In genomic region chr17:25953161-25953560, GRCm38 (mm10) we compare ENCODE assay signal across 24 mouse cellular contexts. TPM values are rescaled to one million over a fixed set of nuclear protein-coding genes. Genes with fewer than 3 reads are reported as not detected.
DNase-seq lines count a peak whose midpoint lies in the region; ATAC-seq and TF ChIP-seq lines count a peak whose summit lies in the region.
"Had no signal": no experiment of that assay in that cellular context is flagged by ENCODE, and none has a peak within 500 bp of the region (broad histone marks: within the 10 kb centered on the region; RNA-seq: fewer than 3 reads in every experiment).

No protein-coding gene starts in this region.

- TF ChIP-seq CTCF in cerebellum, adult 2 months (IDR thresholded peaks at IDR 0.05; ENCODE audit: borderline replicate concordance, insufficient read depth, low read depth, low read length) = no peak

- H3K4me2 ChIP-seq in kidney, embryonic 15.5 days = peak overlapping the region; percentile 90
- H3K4me2 ChIP-seq: hindbrain, embryonic 15.5 days; limb, embryonic 13.5 days; liver, embryonic 12.5 days; midbrain, embryonic 11.5 days had no signal

- peaks cover 6% of the 10 kb centered on the region; the same call in 1 of the 2 replicates for H3K36me3 ChIP-seq in kidney, embryonic 15.5 days
- H3K36me3 ChIP-seq: hindbrain, embryonic 15.5 days had no signal

- ATAC-seq in kidney, embryonic 15.5 days (replicated peaks; ENCODE audit: low FRiP score) = no peak
- ATAC-seq: forebrain, embryonic 16.5 days; intestine, embryonic 16.5 days; liver, embryonic 12.5 days had no signal

- H3K9ac ChIP-seq in kidney, embryonic 15.5 days = no peak overlapping the region
- H3K9ac ChIP-seq: hindbrain, embryonic 15.5 days; limb, embryonic 13.5 days; liver, embryonic 12.5 days had no signal

- 82% methylated on average over 5 of the region's 5 CpGs for WGBS in kidney, embryonic 15.5 days
- WGBS in cerebellum, adult 2 months = 21% methylated on average over 5 of the region's 5 CpGs

- H3K27ac ChIP-seq in kidney, embryonic 15.5 days = no peak overlapping the region
- H3K27ac ChIP-seq in cerebellum, adult 2 months (ENCODE audit: insufficient read depth, low read length) = peak overlapping the region; percentile 52
- H3K27ac ChIP-seq: forebrain, embryonic 10.5 days; heart, embryonic 10.5 days; hindbrain, embryonic 15.5 days; limb, embryonic 13.5 days; liver, embryonic 12.5 days had no signal

- TF ChIP-seq POLR2A in cerebellum, adult 2 months (IDR thresholded peaks at IDR 0.05; ENCODE audit: borderline replicate concordance, insufficient read depth, low read length) = peak; percentile 41; the same call in 1 of the 2 replicates

- H3K27me3 ChIP-seq in kidney, embryonic 15.5 days = peaks cover 47% of the 10 kb centered on the region
- no peaks in the 10 kb centered on the region for H3K27me3 ChIP-seq in cerebellum, adult 2 months (ENCODE audit: control insufficient read depth, insufficient read depth, low read length)

- no peak for DNase-seq in kidney, adult 9 months
- DNase-seq in brain, adult 2 months (ENCODE audit: low read depth, low spot score) = peak; percentile 92
- DNase-seq in cerebellum, adult 2 months = peak; percentile 72 to 80
- peak; percentile 71 to 76 for DNase-seq in cerebellum, postnatal 25 days
- no peak for DNase-seq in ovary, adult 18-20 months (ENCODE audit: low spot score)
- no peak for DNase-seq in frontal cortex, postnatal 10 days (ENCODE audit: low spot score in 2 of 2)
- DNase-seq: adrenal gland, postnatal 36 days; kidney, postnatal 14 days; layer of hippocampus, postnatal 36 days; lung, adult 18-20 months; lung, postnatal 10 days had no signal

- H3K9me3 ChIP-seq in kidney, embryonic 15.5 days (replicated peaks) = no peaks in the 10 kb centered on the region
- H3K9me3 ChIP-seq: forebrain, embryonic 10.5 days; heart, embryonic 10.5 days; hindbrain, embryonic 15.5 days; limb, embryonic 13.5 days; liver, embryonic 12.5 days had no signal

- H3K4me1 ChIP-seq in kidney, embryonic 15.5 days = peaks cover 16% of the 10 kb centered on the region
- peaks cover 59% of the 10 kb centered on the region for H3K4me1 ChIP-seq in cerebellum, adult 2 months (ENCODE audit: control insufficient read depth, insufficient read depth, low read length)

- no peak overlapping the region for H3K4me3 ChIP-seq in kidney, embryonic 15.5 days (replicated peaks)
- H3K4me3 ChIP-seq in cerebellum, adult 2 months (replicated peaks; ENCODE audit: insufficient read depth, low read depth, low read length) = no peak overlapping the region
- H3K4me3 ChIP-seq: forebrain, embryonic 10.5 days; heart, embryonic 10.5 days; hindbrain, embryonic 15.5 days; liver, embryonic 12.5 days had no signal

RNA-seq across cellular contexts. Expression of gene A930017K11Rik, which starts 0.8 kb away (rescaled TPM):
- polyA plus RNA-seq in kidney, embryonic 15.5 days (2015; fragmentation: Nextera tagmentation; extraction: Ambion mirVana) = 5.4 and 5.7 TPM in 2 replicates
- 13.4 and 14.0 TPM in 2 replicates for polyA plus RNA-seq in cerebellum, adult 2 months (2012; rRNA removed)
- polyA plus RNA-seq: forebrain, embryonic 16.5 days; heart, embryonic 16.5 days; midbrain, embryonic 11.5 days; small intestine, adult 2 months; thymus, postnatal 0 days had no signal

RNA-seq across cellular contexts. Expression of gene Nhlrc4, which starts 8.4 kb away (rescaled TPM):
- 1.5 TPM in 2 replicates for polyA plus RNA-seq in kidney, embryonic 15.5 days (2015; fragmentation: Nextera tagmentation; extraction: Ambion mirVana)
- polyA plus RNA-seq in cerebellum, adult 2 months (2012; rRNA removed) = 1.9 and 2.5 TPM in 2 replicates
- polyA plus RNA-seq: embryonic facial prominence, embryonic 11.5 days; forebrain, embryonic 16.5 days; limb, embryonic 13.5 days; small intestine, adult 2 months had no signal

RNA-seq across cellular contexts. Expression of gene Pigq, which starts 8.4 kb away (rescaled TPM):
- 72.2 and 76.4 TPM in 2 replicates for polyA plus RNA-seq in kidney, embryonic 15.5 days (2015; fragmentation: Nextera tagmentation; extraction: Ambion mirVana)
- polyA plus RNA-seq in cerebellum, adult 2 months (2012; rRNA removed) = 170 and 191 TPM in 2 replicates

RNA-seq across cellular contexts. Expression of gene Capn15, which starts 32.4 kb away (rescaled TPM):
- polyA plus RNA-seq in kidney, embryonic 15.5 days (2015; fragmentation: Nextera tagmentation; extraction: Ambion mirVana) = 22.7 and 31.6 TPM in 2 replicates
- polyA plus RNA-seq in cerebellum, adult 2 months (2012; rRNA removed) = 88.7 and 92.8 TPM in 2 replicates

RNA-seq across cellular contexts. Expression of gene Rab40c, which starts 33.6 kb away (rescaled TPM):
- polyA plus RNA-seq in kidney, embryonic 15.5 days (2015; fragmentation: Nextera tagmentation; extraction: Ambion mirVana) = 27.8 and 30.9 TPM in 2 replicates
- polyA plus RNA-seq in cerebellum, adult 2 months (2012; rRNA removed) = 70.0 and 74.6 TPM in 2 replicates

Comparison
In these comparisons a context has a peak if more than half of its experiments do, and no peak if none do; other contexts are left out.
1. DNase-seq: peak in brain, adult 2 months (single experiment), cerebellum, adult 2 months (2 of 2) and cerebellum, postnatal 25 days (2 of 2); none in kidney, adult 9 months (single experiment), ovary, adult 18-20 months (single experiment) and frontal cortex, postnatal 10 days (0 of 2).